ENCODE assay signal across 8 mouse cellular contexts in the genomic region with DNA sequence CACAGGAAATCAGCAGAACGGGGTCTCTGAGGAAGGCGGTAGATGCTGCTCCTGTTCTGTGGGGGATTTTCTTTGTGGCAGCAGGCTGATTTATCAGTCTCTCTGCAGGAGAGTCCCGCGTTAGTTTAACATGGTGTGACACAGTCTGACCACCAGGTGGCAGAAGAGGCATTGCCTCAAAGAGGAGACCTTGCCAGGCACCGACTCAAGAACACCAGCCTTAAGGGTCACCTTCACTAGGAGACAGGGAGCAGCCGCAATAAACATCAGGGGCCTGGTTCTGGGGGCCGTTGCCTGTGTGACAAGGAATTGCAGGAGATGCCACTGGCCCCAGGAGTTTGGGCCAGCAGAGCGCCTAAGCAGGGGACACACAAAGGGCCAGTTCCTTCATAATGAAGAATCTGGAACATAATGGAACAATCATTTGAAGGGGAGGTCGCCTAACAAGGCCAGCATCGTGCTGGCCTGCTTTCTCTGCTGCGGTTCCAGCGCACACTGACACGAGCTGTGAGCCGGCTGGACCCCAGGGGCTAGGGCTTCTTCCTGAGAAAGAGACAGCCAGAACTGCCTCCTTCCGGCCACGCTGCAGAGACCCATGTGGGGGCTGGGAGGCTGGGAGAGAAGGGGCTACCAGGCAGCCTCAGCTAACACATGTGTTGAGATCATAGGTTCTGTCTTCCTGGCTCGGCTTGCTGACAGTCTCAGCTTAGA. TPM values are rescaled to one million over a fixed set of nuclear protein-coding genes. Genes with fewer than 3 reads are reported as not detected.
A peak's percentile ranks its signal among the peaks of the same experiment; 100 is the strongest.
DNase-seq lines count a peak whose midpoint lies in the region; ATAC-seq and TF ChIP-seq lines count a peak whose summit lies in the region.

No protein-coding gene starts in this region.

- H3K4me1 ChIP-seq in bone marrow, adult 2 months (ENCODE audit: control insufficient read depth, insufficient read depth, low read length): no peaks in the 10 kb centered on the region
- H3K4me1 ChIP-seq in embryonic facial prominence, embryonic 15.5 days: peaks cover 14% of the 10 kb centered on the region
- H3K4me1 ChIP-seq in heart, embryonic 10.5 days: peaks cover 12% of the 10 kb centered on the region
- peaks cover 9% of the 10 kb centered on the region for H3K4me1 ChIP-seq in kidney, embryonic 14.5 days (ENCODE audit: control insufficient read depth, insufficient read depth, low read length)
- H3K4me1 ChIP-seq in limb, embryonic 14.5 days (ENCODE audit: control insufficient read depth, insufficient read depth, low read length): peaks cover 11% of the 10 kb centered on the region

- H3K79me2 ChIP-seq in myocyte (ENCODE audit: control insufficient read depth, insufficient read depth): no peaks in the 10 kb centered on the region

- peak; percentile 95 for TF ChIP-seq CTCF in bone marrow, adult 2 months (IDR thresholded peaks at IDR 0.05; ENCODE audit: control insufficient read depth, insufficient read depth, low read length)

- H3K4me3 ChIP-seq in bone marrow, adult 2 months (replicated peaks; ENCODE audit: control insufficient read depth, low read depth, low read length): no peak overlapping the region
- no peak overlapping the region for H3K4me3 ChIP-seq in embryonic facial prominence, embryonic 15.5 days (replicated peaks)
- H3K4me3 ChIP-seq in heart, embryonic 10.5 days: no peak overlapping the region
- H3K4me3 ChIP-seq in kidney, embryonic 14.5 days (ENCODE audit: low read length): no peak overlapping the region
- H3K4me3 ChIP-seq in limb, embryonic 14.5 days (replicated peaks; ENCODE audit: low read length): no peak overlapping the region
- no peak overlapping the region for H3K4me3 ChIP-seq in myocyte

- H3K9ac ChIP-seq in embryonic facial prominence, embryonic 15.5 days: no peak overlapping the region
- H3K9ac ChIP-seq in kidney, embryonic 14.5 days (ENCODE audit: low read depth, low read length): no peak overlapping the region
- H3K9ac ChIP-seq in limb, embryonic 14.5 days (ENCODE audit: low read depth, low read length, severe bottlenecking): peak overlapping the region; percentile 43; the same call in 1 of the 2 replicates

- no peak overlapping the region for H3ac ChIP-seq in myocyte (ENCODE audit: control insufficient read depth, insufficient read length)

- WGBS in bone marrow, adult 2 months: 23% methylated on average over 17 of the region's 17 CpGs
- 4% methylated on average over 17 of the region's 17 CpGs for WGBS in embryonic facial prominence, embryonic 15.5 days
- 18% methylated on average over 17 of the region's 17 CpGs for WGBS in heart, embryonic 10.5 days
- 15% methylated on average over 17 of the region's 17 CpGs for WGBS in kidney, embryonic 14.5 days
- 9% methylated on average over 17 of the region's 17 CpGs for WGBS in limb, embryonic 14.5 days

- H3K9me3 ChIP-seq in embryonic facial prominence, embryonic 15.5 days (replicated peaks): no peaks in the 10 kb centered on the region
- no peaks in the 10 kb centered on the region; the same call in 1 of the 2 replicates for H3K9me3 ChIP-seq in heart, embryonic 10.5 days
- no peaks in the 10 kb centered on the region for H3K9me3 ChIP-seq in kidney, embryonic 14.5 days (ENCODE audit: control insufficient read depth, low read length)
- no peaks in the 10 kb centered on the region for H3K9me3 ChIP-seq in limb, embryonic 14.5 days (ENCODE audit: control insufficient read depth, low read length)

- H3K4me2 ChIP-seq in embryonic facial prominence, embryonic 15.5 days (replicated peaks): peak overlapping the region; percentile 26
- no peak overlapping the region for H3K4me2 ChIP-seq in kidney, embryonic 14.5 days (replicated peaks; ENCODE audit: low read depth, low read length)
- peak overlapping the region; percentile 35 for H3K4me2 ChIP-seq in limb, embryonic 14.5 days (replicated peaks; ENCODE audit: low read depth, low read length, severe bottlenecking)
- H3K4me2 ChIP-seq in myocyte (ENCODE audit: low read depth): peak overlapping the region; percentile 47

- no peak overlapping the region for H3K27ac ChIP-seq in bone marrow, adult 2 months (ENCODE audit: control insufficient read depth, insufficient read depth, low read depth, low read length, poor library complexity)
- H3K27ac ChIP-seq in embryonic facial prominence, embryonic 15.5 days (replicated peaks): peak overlapping the region; percentile 90
- peak overlapping the region; percentile 92 for H3K27ac ChIP-seq in heart, embryonic 10.5 days
- peak overlapping the region; percentile 67 for H3K27ac ChIP-seq in kidney, embryonic 14.5 days (ENCODE audit: low read depth, low read length)
- H3K27ac ChIP-seq in limb, embryonic 14.5 days (replicated peaks; ENCODE audit: low read depth, low read length): peak overlapping the region; percentile 87

- H3K27me3 ChIP-seq in embryonic facial prominence, embryonic 15.5 days: no peaks in the 10 kb centered on the region
- peaks cover 21% of the 10 kb centered on the region for H3K27me3 ChIP-seq in heart, embryonic 10.5 days (ENCODE audit: insufficient read depth, poor library complexity, severe bottlenecking)
- H3K27me3 ChIP-seq in kidney, embryonic 14.5 days (ENCODE audit: control insufficient read depth, insufficient read depth, low read length): no peaks in the 10 kb centered on the region
- no peaks in the 10 kb centered on the region for H3K27me3 ChIP-seq in limb, embryonic 14.5 days (ENCODE audit: control insufficient read depth, insufficient read depth, low read length)
- no peaks in the 10 kb centered on the region for H3K27me3 ChIP-seq in myocyte (ENCODE audit: control insufficient read depth, insufficient read depth, insufficient read length)

- peak; percentile 75 for ATAC-seq in embryonic facial prominence, embryonic 15.5 days (ENCODE audit: insufficient number of reproducible peaks, low FRiP score, low TSS enrichment, low read depth)
- peak; percentile 77 for ATAC-seq in kidney, embryonic 14.5 days (ENCODE audit: low FRiP score, low TSS enrichment)
- peak; percentile 75 for ATAC-seq in limb, embryonic 14.5 days (ENCODE audit: low FRiP score, low read depth)

- no peak for TF ChIP-seq POLR2A in bone marrow, adult 2 months (IDR thresholded peaks at IDR 0.05; ENCODE audit: borderline replicate concordance, control insufficient read depth, low read depth, low read length)
- no peak for TF ChIP-seq POLR2A in limb, embryonic 14.5 days (IDR thresholded peaks at IDR 0.05; ENCODE audit: borderline replicate concordance, extremely low read depth, insufficient read depth, insufficient read length)
- TF ChIP-seq POLR2A in myocyte (IDR thresholded peaks at IDR 0.05; ENCODE audit: insufficient read length, low read depth): no peak

- no peaks in the 10 kb centered on the region for H3K36me3 ChIP-seq in embryonic facial prominence, embryonic 15.5 days
- H3K36me3 ChIP-seq in heart, embryonic 10.5 days: no peaks in the 10 kb centered on the region
- no peaks in the 10 kb centered on the region for H3K36me3 ChIP-seq in kidney, embryonic 14.5 days (ENCODE audit: control insufficient read depth, insufficient read depth, low read length)
- no peaks in the 10 kb centered on the region for H3K36me3 ChIP-seq in limb, embryonic 14.5 days (ENCODE audit: control insufficient read depth, insufficient read depth, low read length)
- no peaks in the 10 kb centered on the region for H3K36me3 ChIP-seq in myocyte (ENCODE audit: control insufficient read depth, insufficient read depth)

- peak; percentile 79 for DNase-seq in A20 (ENCODE audit: low read depth, low spot score)
- DNase-seq in heart, embryonic 10.5 days (ENCODE audit: low spot score): peak; percentile 93
- peak; percentile 92 for DNase-seq in limb, embryonic 14.5 days (ENCODE audit: low spot score)
- DNase-seq in spleen, postnatal 4 days (ENCODE audit: low spot score in 2 of 2): peak; percentile 78 to 89

TF ChIP-seq in myocyte, 11 proteins besides CTCF, POLR2A, EP300 and RAD21 (continues in another document):
- TF ChIP-seq MYOD1 (IDR thresholded peaks at IDR 0.05; ENCODE audit: control insufficient read depth in 1 of 3, insufficient read length in 2 of 3, low read depth in 2 of 3) (no peak), MAX (IDR thresholded peaks at IDR 0.05; ENCODE audit: low read depth) (no peak), TCF12 (IDR thresholded peaks at IDR 0.05; ENCODE audit: insufficient read depth, poor library complexity, severe bottlenecking) (no peak), USF1 (IDR thresholded peaks at IDR 0.05; ENCODE audit: low read depth) (no peak), POLR2AphosphoS2 (IDR thresholded peaks at IDR 0.05; ENCODE audit: insufficient read length, low read depth) (no peak)

RNA-seq across cellular contexts. Expression of a gene that starts 8.1 kb away (rescaled TPM):
- polyA plus RNA-seq in bone marrow, adult 2 months (2011; ENCODE audit: insufficient read depth, insufficient read length, low replicate concordance, missing spikeins): not detected in 2 replicates
- polyA plus RNA-seq in embryonic facial prominence, embryonic 15.5 days (2015; fragmentation: Nextera tagmentation; extraction: Ambion mirVana): 9.2 and 14.2 TPM in 2 replicates
- polyA plus RNA-seq in heart, embryonic 10.5 days (2016; fragmentation: Nextera tagmentation; extraction: Ambion mirVana): not detected in 2 replicates
- polyA plus RNA-seq in kidney, embryonic 14.5 days (2014; fragmentation: Nextera tagmentation; extraction: Ambion mirVana): not detected in 2 replicates
- 0.05 and 0.06 TPM in 2 replicates for polyA plus RNA-seq in limb, embryonic 14.5 days (2012; rRNA removed)
- polyA plus RNA-seq in limb, embryonic 14.5 days (2014; fragmentation: Nextera tagmentation; extraction: Ambion mirVana): 0.26 TPM in 1 of 2 replicates, not detected in the other
- polyA plus RNA-seq in myocyte (2012; fragmentation: generic; extraction: Trizol): not detected

RNA-seq across cellular contexts. Expression of a gene that starts 27.0 kb away (rescaled TPM):
- 228 and 282 TPM in 2 replicates for polyA plus RNA-seq in bone marrow, adult 2 months (2011; ENCODE audit: insufficient read depth, insufficient read length, low replicate concordance, missing spikeins)
- polyA plus RNA-seq in embryonic facial prominence, embryonic 15.5 days (2015; fragmentation: Nextera tagmentation; extraction: Ambion mirVana): 255 and 272 TPM in 2 replicates
- polyA plus RNA-seq in heart, embryonic 10.5 days (2016; fragmentation: Nextera tagmentation; extraction: Ambion mirVana): 271 and 373 TPM in 2 replicates
- 195 and 380 TPM in 2 replicates for polyA plus RNA-seq in kidney, embryonic 14.5 days (2014; fragmentation: Nextera tagmentation; extraction: Ambion mirVana)
- 248 and 345 TPM in 2 replicates for polyA plus RNA-seq in limb, embryonic 14.5 days (2012; rRNA removed)
- 151 and 167 TPM in 2 replicates for polyA plus RNA-seq in limb, embryonic 14.5 days (2014; fragmentation: Nextera tagmentation; extraction: Ambion mirVana)
- polyA plus RNA-seq in myocyte (2012; fragmentation: generic; extraction: Trizol): 135 TPM

RNA-seq across cellular contexts. Expression of a gene that starts 48.6 kb away (rescaled TPM):
- 1.3 and 4.8 TPM in 2 replicates for polyA plus RNA-seq in bone marrow, adult 2 months (2011; ENCODE audit: insufficient read depth, insufficient read length, low replicate concordance, missing spikeins)
- polyA plus RNA-seq in embryonic facial prominence, embryonic 15.5 days (2015; fragmentation: Nextera tagmentation; extraction: Ambion mirVana): 5.4 and 5.8 TPM in 2 replicates
- 0.89 and 2.1 TPM in 2 replicates for polyA plus RNA-seq in heart, embryonic 10.5 days (2016; fragmentation: Nextera tagmentation; extraction: Ambion mirVana)
- polyA plus RNA-seq in kidney, embryonic 14.5 days (2014; fragmentation: Nextera tagmentation; extraction: Ambion mirVana): 2.1 and 2.7 TPM in 2 replicates
- 4.7 and 4.8 TPM in 2 replicates for polyA plus RNA-seq in limb, embryonic 14.5 days (2012; rRNA removed)
- 3.9 and 4.6 TPM in 2 replicates for polyA plus RNA-seq in limb, embryonic 14.5 days (2014; fragmentation: Nextera tagmentation; extraction: Ambion mirVana)
- 0.06 TPM for polyA plus RNA-seq in myocyte (2012; fragmentation: generic; extraction: Trizol)
